Mouse (Mus musculus) layer of hippocampus, postnatal 25 days (tissue): Measurements from ENCODE around the gene Grsf1. TPM values are rescaled to one million over a fixed set of nuclear protein-coding genes. Genes with fewer than 3 reads are reported as not detected.

Source experiments
- DNase-seq, 2 experiments: peaks; one replicate each; pipeline ENCODE4 v3.0.0; 2022; ENCODE audit warnings: mixed read lengths in 2 of 2, low spot score in 1 of 2; ENCODE audit errors: extremely low spot score in 1 of 2
- total RNA-seq, 2 experiments: library from RNA; stranded (reverse); gene quantifications; 2 replicates each; pipeline ENCODE4 v1.2.3; 2021

Grsf1 gene
- total RNA-seq, 2 experiments from 2014 or later, result 94.2 to 98.6 TPM

DNA sequence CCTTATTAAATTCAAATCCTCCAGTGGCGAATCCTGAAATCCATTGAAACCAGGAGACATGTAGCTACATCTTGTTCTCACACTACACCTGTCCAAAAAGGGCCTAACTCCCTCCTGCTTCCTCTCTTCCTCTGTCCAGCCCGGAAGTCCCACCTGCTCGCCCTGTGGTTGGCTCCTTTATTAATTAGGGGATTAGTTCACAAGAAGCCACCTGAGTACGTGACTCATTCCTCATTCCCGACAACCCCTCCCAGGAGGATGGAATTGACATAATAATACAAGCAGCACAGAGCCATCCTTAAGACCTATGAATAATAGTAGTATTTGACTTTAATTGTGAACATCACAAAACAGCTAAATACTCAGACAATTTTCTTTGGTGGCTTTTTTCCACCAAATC lies 41.9 kb downstream of the Grsf1 start:
- no peak for DNase-seq

GRCm38 (mm10) chr5:88632463-88632862 lies 43.5 kb downstream of the Grsf1 start:
- DNase-seq, result no peak

- DNase-seq, result no peak
These were observed 44.4 kb downstream of the Grsf1 start for GRCm38 (mm10) chr5:88631545-88631944.

- DNase-seq, result no peak
These were observed 45.1 kb downstream of the Grsf1 start for GRCm38 (mm10) chr5:88630883-88631282.

DNA sequence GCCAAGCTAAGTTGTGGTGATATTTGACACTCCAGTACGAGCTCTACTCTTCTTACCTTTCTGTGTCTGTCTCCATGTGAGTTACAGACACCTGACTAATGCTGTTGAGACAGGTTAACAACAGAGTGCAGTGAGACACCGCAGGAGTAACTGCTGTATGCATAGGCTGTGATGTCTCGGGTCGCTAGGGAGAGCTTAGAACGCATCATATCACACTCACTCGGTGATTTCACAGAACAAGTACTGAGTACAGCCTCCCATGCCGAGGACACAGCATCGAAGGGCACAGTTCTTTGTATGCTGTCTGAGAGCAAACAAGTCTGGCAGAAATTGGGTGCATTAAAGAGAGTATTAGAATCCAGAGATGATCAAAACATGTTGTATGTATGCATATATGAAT lies 46.0 kb downstream of the Grsf1 start:
- no peak for DNase-seq

DNA sequence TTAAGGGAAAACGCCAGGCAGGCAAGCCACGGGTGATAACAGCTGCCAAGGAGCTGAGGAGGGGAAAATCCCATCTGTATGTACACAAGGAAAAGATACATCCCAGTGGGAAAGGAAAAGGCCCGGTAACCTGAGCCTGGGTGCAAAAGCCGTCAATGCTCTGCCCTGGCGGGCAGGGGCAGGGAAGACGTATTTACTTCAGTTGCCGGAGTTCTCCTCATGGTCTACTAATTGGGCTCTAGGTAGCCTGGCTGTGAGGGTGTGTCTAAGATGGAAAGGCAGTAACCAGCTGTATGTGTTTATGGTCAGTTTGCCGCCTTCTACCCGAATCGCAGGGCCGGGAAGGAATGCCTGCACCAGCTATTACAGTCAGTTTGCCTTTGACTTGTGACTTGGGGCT lies 46.8 kb downstream of the Grsf1 start:
- no peak for DNase-seq

GRCm38 (mm10) chr5:88627545-88627944 lies 48.4 kb downstream of the Grsf1 start:
- no peak for DNase-seq

DNA sequence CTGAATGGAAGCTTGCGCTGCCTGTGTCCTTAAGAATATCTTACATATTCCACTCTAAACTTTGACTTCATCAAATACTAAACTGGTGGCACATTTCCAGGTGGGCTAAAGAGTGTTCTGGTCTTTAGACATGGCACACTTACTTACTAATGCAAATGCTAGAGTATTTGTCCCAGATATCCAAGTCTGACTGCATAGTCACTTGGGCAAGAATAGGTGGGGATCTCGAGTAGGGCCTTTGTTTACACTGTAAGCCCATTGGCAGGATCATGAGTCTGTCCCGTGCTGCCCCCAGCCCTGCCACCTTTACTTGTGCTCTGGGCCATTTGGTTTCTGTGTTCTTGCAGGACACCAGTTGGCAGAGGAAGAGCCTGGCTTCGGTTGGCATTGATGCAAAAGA lies 59.0 kb downstream of the Grsf1 start:
- DNase-seq, result no peak

- DNase-seq, result no peak
These were observed 61.8 kb downstream of the Grsf1 start for GRCm38 (mm10) chr5:88614129-88614528.

Other genes with a start within 250 kb of the Grsf1 start
- gene Ambn, start 220.2 kb downstream of the Grsf1 start, total RNA-seq, result not detected
- not detected for gene Enam, start 188.2 kb downstream of the Grsf1 start, total RNA-seq
- gene Jchain, start 148.3 kb downstream of the Grsf1 start, total RNA-seq, result under 1 TPM in 1 of 2 experiments, not detected in 1; 0.26 TPM
- 10 to 100 TPM; 24.8 to 26.3 TPM for gene Utp3, start 121.7 kb downstream of the Grsf1 start, total RNA-seq
- 100 to 1,000 TPM; 158 to 162 TPM for gene Rufy3, start 111.1 kb downstream of the Grsf1 start, total RNA-seq
- gene Mob1b, start 44.7 kb upstream of the Grsf1 start, total RNA-seq, result 10 to 100 TPM; 27.0 to 34.1 TPM
- gene Dck, start 88.8 kb upstream of the Grsf1 start, total RNA-seq, result 10 to 100 TPM; 13.7 to 13.8 TPM
- 100 to 1,000 TPM; 139 to 170 TPM for gene Slc4a4, start 210.6 kb upstream of the Grsf1 start, total RNA-seq